Mouse (Mus musculus) ovary, adult 10 weeks (tissue): Measurements from ENCODE around the gene Zfp352. TPM values are rescaled to one million over a fixed set of nuclear protein-coding genes. Genes with fewer than 3 reads are reported as not detected.

Experiments
- polyA plus RNA-seq: library from polyadenylated mRNA; stranded (reverse); fragments of 350-450 nt; fragmentation: Illumina TruSeq; extraction: RNeasy Lipid Tissue Mini Kit (QIAGEN cat#74804); gene quantifications from one replicate; pipeline ENCODE4 v1.2.3, GENCODE M21; 2014

Zfp352 gene
- not detected for polyA plus RNA-seq

GRCm38 (mm10) chr4:90218520-90218919 is at the start of gene Zfp352:
TSS of gene Zfp352 (plus strand) at chr4:90218820.

